Mouse (Mus musculus) neural tube, embryonic 15.5 days (tissue): ENCODE results near the gene 1700057G04Rik. TPM values are rescaled to one million over a fixed set of nuclear protein-coding genes. Genes with fewer than 3 reads are reported as not detected.
A peak's percentile ranks its signal among the peaks of the same experiment; 100 is the strongest.

Source experiments
- ATAC-seq: fragments of 200-750 bp; cut with Nextera tagmentation; 2 replicates; pipeline ENCODE4 v1.8.0; 2017; ENCODE audit warnings: mild to moderate bottlenecking, moderate TSS enrichment, moderate library complexity; ENCODE audit not compliant: low FRiP score
- H3K27ac ChIP-seq: fragments of 300-500 bp; sonication (generic); replicated peaks from 2 replicates; pipeline ENCODE4 v1.5.1; 2015; ENCODE audit warnings: mild to moderate bottlenecking, inconsistent platforms
- H3K27me3 ChIP-seq: fragments of 300-500 bp; sonication (generic); replicated peaks from 2 replicates; pipeline ENCODE4 v1.6.1; 2015; ENCODE audit warnings: inconsistent platforms
- H3K36me3 ChIP-seq: fragments of 300-500 bp; sonication (generic); 2 replicates; pipeline ENCODE4 v1.6.1; 2015; ENCODE audit warnings: inconsistent platforms
- H3K4me1 ChIP-seq: fragments of 300-500 bp; sonication (generic); 2 replicates; pipeline ENCODE4 v1.6.1; 2015; ENCODE audit warnings: inconsistent platforms
- H3K4me2 ChIP-seq: fragments of 300-500 bp; sonication (generic); 2 replicates; pipeline ENCODE4 v1.6.1; 2015; ENCODE audit warnings: inconsistent platforms, mild to moderate bottlenecking, moderate library complexity
- H3K4me3 ChIP-seq: fragments of 300-500 bp; sonication (generic); replicated peaks from 2 replicates; pipeline ENCODE4 v1.5.1; 2015; ENCODE audit warnings: mild to moderate bottlenecking, inconsistent platforms
- H3K9ac ChIP-seq: fragments of 300-500 bp; sonication (generic); replicated peaks from 2 replicates; pipeline ENCODE4 v1.6.1; 2015; ENCODE audit warnings: mild to moderate bottlenecking, inconsistent platforms
- H3K9me3 ChIP-seq: fragments of 300-500 bp; sonication (generic); replicated peaks from 2 replicates; pipeline ENCODE4 v1.6.1; 2016; ENCODE audit warnings: inconsistent platforms
- WGBS: fragments of 180-500 bp; shearing (Covaris S2); methylation state at CpG from one replicate; pipeline ENCODE4 v1.1.7; 2015; ENCODE audit warnings: mixed read lengths; 5-methylcytosine and 5-hydroxymethylcytosine counted together
- polyA plus RNA-seq: library from polyadenylated mRNA; unstranded; fragments of >200 nt; fragmentation: Nextera tagmentation; extraction: Ambion mirVana; gene quantifications from 2 replicates; pipeline ENCODE4 v1.2.1, GENCODE M21; 2015

1700057G04Rik gene
- polyA plus RNA-seq, 1 experiment from 2014 or later: not detected

DNA sequence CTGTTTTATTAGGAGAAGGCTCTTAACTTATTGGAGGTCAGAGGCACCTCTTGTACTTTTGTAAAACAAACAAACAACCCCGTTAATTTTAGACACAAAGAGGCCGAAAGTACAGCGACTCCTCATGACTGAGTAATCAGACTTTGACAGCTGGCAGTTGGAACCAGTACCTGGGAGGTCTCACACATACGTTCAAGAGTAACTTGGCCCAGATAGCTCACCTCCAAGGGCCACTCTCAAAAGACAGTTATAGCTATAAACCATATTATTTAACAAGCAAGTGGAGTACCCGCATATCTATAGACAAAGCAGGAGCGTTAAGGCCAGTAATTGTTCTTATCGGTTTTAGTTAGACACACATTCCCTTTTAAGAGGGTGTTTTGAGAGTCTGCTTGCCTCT lies 32.8 kb upstream of the 1700057G04Rik start:
- H3K4me1 ChIP-seq: no peaks in the 10 kb centered on the region
- no peak for ATAC-seq
- no peak overlapping the region for H3K27ac ChIP-seq
- H3K27me3 ChIP-seq: no peaks in the 10 kb centered on the region
- H3K4me3 ChIP-seq: no peak overlapping the region
- no peak overlapping the region for H3K4me2 ChIP-seq
- H3K9me3 ChIP-seq: no peaks in the 10 kb centered on the region
- no peaks in the 10 kb centered on the region for H3K36me3 ChIP-seq
- no peak overlapping the region for H3K9ac ChIP-seq
- WGBS: 77% methylated on average over 7 of the region's 7 CpGs

DNA sequence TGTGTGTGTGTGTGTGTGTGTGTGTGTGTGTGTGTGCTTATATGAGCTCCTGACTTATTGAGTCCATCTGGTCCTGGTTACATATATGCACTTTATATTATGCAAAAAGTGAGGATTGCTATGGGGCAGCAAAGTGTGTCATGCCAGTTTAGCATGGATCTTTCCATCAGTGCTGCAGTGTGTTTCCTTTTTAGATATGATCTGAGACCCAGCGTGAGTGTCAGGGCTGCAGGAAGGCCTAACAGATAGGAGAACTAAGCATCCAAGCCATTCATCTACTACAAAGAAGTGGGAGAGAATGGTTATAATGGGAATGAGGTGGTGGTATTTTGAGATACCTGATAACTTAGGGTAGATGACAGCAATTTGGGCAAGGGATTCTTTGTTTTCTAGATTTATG lies 29.1 kb upstream of the 1700057G04Rik start:
- Histone ChIP-seq H3K4me2 (no peak overlapping the region), H3K4me3 (no peak overlapping the region), H3K9ac (no peak overlapping the region), H3K27me3 (no peaks in the 10 kb centered on the region), H3K9me3 (no peaks in the 10 kb centered on the region), H3K4me1 (no peaks in the 10 kb centered on the region), H3K36me3 (no peaks in the 10 kb centered on the region), H3K27ac (no peak overlapping the region)
- WGBS: 85% methylated on average over 1 of the region's 1 CpGs
- no peak for ATAC-seq

DNA sequence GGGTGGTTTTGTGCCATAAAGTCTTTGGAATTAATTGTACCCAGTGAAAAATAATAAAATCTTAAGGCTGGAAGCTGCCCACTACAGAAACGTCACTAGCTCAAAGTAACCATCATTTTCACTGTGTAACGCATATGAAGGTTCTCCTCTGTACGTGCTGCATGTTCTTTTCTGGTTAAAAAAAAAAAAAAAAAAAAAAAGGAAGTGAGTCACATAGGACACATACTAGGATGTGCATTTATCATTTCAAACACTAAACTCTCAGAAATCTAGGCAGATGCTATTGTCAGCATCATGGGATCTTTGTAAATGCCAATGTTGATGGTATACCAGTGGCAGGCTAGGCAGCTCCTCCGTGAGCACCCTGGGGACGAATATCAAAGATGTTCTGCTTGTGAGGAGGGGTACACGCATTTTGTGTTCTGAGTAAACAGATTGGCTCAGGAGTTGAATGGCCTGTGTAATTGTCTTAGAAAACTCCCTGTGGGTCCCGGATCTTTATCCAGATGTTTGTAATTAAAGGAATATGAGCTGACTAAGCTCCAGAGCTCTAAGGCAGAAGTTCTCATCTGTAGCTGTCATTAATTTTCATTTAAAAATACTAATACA lies 26.5 kb upstream of the 1700057G04Rik start:
- ATAC-seq: peak; percentile 81
- Histone ChIP-seq H3K4me2 (peak overlapping the region; percentile 27; the same call in 1 of the 2 replicates), H3K9ac (no peak overlapping the region), H3K9me3 (no peaks in the 10 kb centered on the region), H3K4me1 (no peaks in the 10 kb centered on the region), H3K4me3 (no peak overlapping the region), H3K27ac (no peak overlapping the region; the same call in 1 of the 2 replicates), H3K27me3 (no peaks in the 10 kb centered on the region), H3K36me3 (no peaks in the 10 kb centered on the region)
- whole genome bisulfite sequencing: 28% methylated on average over 7 of the region's 7 CpGs

DNA sequence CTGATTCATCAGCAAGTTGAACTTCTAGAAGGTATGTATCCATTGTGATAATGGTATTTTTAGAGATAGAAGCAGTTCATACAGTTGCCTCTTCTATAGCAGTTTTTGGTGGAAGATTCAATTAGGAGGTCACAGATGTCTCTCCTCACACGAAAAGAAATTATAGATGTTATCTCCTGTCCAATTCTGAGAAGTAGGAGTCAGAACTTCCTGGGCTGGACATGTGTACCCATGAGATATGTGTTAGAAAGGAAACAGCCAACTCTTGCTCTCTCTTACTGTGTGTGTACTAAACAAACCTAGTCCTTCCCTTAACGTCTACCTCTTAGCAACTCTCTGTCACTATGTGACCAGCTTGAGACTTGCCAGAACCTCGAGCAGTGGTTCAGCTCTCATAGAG lies 19.5 kb upstream of the 1700057G04Rik start:
- H3K27me3 ChIP-seq: no peaks in the 10 kb centered on the region
- 80% methylated on average over 3 of the region's 3 CpGs for WGBS
- no peak overlapping the region for H3K9ac ChIP-seq
- H3K4me1 ChIP-seq: no peaks in the 10 kb centered on the region
- H3K27ac ChIP-seq: no peak overlapping the region
- H3K9me3 ChIP-seq: no peaks in the 10 kb centered on the region
- no peaks in the 10 kb centered on the region for H3K36me3 ChIP-seq
- no peak overlapping the region for H3K4me2 ChIP-seq
- no peak for ATAC-seq
- no peak overlapping the region for H3K4me3 ChIP-seq

DNA sequence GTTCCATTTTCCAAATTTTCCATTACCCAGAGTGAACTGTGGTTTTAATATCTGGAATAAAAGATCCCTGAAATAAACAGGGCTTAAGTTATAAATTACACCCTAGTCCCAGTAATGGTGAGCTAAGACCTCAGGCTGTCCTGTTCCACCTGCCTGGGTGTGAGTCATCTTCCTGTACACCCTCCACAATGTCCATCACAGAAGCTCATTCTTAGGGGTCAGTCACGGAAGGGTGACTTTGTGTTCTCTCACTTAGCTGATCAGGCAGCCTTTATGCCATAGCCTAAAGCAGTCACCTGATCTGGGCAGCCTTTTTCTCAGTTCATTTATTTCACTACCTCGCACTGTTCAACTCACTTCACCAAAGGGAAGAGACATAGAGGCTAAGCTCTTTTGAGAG lies 17.0 kb upstream of the 1700057G04Rik start:
- ATAC-seq: no peak
- no peaks in the 10 kb centered on the region for H3K27me3 ChIP-seq
- no peak overlapping the region for H3K27ac ChIP-seq
- 75% methylated on average over 2 of the region's 2 CpGs for WGBS
- H3K4me1 ChIP-seq: no peaks in the 10 kb centered on the region
- H3K4me3 ChIP-seq: no peak overlapping the region
- H3K4me2 ChIP-seq: no peak overlapping the region
- H3K36me3 ChIP-seq: no peaks in the 10 kb centered on the region
- H3K9ac ChIP-seq: no peak overlapping the region
- H3K9me3 ChIP-seq: no peaks in the 10 kb centered on the region

DNA sequence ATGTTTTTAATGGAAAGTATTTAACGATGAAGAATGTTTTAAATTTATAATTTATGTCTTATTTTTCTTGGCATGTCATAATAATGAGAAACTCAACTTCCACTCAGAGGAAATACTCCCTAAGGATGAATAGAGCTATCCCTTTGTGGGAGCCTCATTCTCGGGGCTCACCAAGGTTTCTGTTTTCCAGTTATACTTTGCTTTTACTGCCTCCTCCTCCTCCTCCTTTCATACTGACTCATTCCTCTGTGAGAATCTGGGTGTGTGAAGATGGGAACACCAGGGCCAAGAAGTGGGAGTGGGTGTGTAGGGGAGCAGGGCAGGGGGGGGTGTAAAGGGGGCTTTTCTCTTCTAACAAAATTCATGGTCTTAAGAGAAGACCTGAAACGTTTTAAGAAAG lies 16.3 kb upstream of the 1700057G04Rik start:
- H3K27me3 ChIP-seq: no peaks in the 10 kb centered on the region

DNA sequence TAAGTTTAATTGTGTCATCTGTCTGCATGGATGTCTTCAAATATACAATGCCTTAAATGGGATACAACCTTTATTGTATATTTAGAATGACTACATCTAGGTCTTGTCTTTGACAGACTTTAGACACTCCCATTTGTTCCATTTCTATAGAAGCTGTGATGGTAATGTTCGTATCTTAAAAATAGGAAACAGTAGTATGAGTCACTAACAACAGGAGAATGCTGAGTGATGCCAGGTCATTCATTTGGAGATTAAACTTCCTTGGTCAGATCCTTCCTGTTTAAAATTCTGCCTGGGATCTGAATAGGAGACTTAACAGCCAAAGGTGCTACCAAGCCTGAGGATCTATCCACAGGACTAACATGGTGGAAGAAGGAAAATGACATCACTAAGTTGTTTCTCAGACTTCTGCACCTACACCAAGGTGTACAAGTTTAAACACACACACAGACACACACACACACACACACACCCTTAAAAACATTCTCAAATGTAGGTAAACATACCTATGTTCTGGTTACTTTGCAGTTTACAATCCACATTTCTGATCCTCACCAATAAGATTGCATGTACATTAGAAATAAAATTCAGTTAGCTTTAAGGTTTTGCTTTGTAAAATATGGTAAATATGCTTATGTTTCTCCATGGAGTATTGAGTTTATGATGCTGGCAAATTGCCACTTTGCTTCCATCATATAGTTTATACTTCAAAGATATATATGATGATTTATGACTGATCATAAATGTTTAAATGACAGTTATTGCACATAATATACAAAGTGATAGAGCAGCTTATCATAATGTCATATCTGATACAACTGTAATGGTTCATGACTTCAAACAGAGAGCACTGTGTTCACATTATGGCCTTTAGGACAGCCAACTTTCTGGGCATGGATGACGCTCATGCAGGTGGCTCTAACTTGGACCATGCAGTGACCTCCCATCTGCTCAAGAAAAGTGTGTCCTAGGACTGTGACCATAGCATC lies 15.3 kb upstream of the 1700057G04Rik start:
- no peaks in the 10 kb centered on the region for H3K4me1 ChIP-seq
- H3K4me3 ChIP-seq: no peak overlapping the region
- ATAC-seq: no peak
- no peak overlapping the region for H3K27ac ChIP-seq
- 89% methylated on average over 2 of the region's 2 CpGs for whole genome bisulfite sequencing
- H3K36me3 ChIP-seq: no peaks in the 10 kb centered on the region
- no peak overlapping the region for H3K4me2 ChIP-seq
- no peak overlapping the region for H3K9ac ChIP-seq
- no peaks in the 10 kb centered on the region for H3K9me3 ChIP-seq
- no peaks in the 10 kb centered on the region for H3K27me3 ChIP-seq

More for the DNA sequence above, 16.3 kb upstream of the 1700057G04Rik start:
- Histone ChIP-seq H3K9ac (no peak overlapping the region), H3K9me3 (no peaks in the 10 kb centered on the region), H3K4me2 (no peak overlapping the region), H3K4me3 (no peak overlapping the region), H3K27ac (no peak overlapping the region), H3K4me1 (no peaks in the 10 kb centered on the region), H3K36me3 (no peaks in the 10 kb centered on the region)
- 66% methylated on average over 3 of the region's 3 CpGs for WGBS
- no peak for ATAC-seq

DNA sequence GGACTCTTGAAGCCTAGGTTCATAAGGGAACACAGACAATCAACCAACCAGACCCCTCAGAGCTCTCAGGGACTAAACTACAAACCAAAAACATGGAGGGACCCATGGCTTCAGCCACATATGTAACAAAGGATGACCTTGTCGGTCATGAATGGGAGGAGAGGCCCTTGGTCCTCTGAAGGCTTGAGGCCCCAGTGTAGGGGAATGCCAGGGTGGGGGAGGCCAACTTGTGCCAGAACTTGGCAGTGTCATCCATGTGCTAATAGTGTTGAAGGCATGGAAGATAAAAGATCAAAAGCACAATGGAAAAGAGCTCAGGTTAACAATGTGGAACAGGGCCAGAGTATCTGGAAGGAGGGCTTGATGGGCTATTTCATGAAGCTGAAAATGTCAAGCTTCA lies 10.9 kb upstream of the 1700057G04Rik start:
- no peaks in the 10 kb centered on the region for H3K9me3 ChIP-seq
- no peak for ATAC-seq
- H3K36me3 ChIP-seq: no peaks in the 10 kb centered on the region
- no peaks in the 10 kb centered on the region for H3K27me3 ChIP-seq
- H3K9ac ChIP-seq: no peak overlapping the region
- H3K4me3 ChIP-seq: no peak overlapping the region
- no peak overlapping the region for H3K27ac ChIP-seq
- WGBS: 88% methylated on average over 1 of the region's 1 CpGs
- H3K4me1 ChIP-seq: no peaks in the 10 kb centered on the region
- H3K4me2 ChIP-seq: no peak overlapping the region

DNA sequence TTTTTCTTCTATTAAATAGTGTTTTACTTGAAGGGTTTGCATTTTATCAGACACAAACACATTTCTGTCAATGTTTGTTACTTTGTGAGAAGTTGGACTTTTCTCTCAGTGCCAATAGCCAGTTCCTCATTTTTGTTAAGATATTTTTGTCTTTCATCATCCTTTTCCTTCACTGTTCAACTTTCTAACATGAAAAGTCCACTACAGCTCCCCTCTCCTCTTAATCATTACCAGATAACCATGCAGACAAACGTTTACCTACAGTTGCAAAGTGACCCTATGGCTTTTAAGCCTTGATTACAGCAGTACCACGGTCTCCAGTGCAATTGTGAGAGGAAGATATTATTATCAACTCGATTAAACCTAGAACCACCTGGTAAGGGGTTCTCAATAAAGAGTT lies 8.0 kb upstream of the 1700057G04Rik start:
- Histone ChIP-seq H3K9ac (no peak overlapping the region), H3K27me3 (no peaks in the 10 kb centered on the region), H3K4me3 (no peak overlapping the region), H3K4me2 (no peak overlapping the region), H3K4me1 (no peaks in the 10 kb centered on the region), H3K9me3 (no peaks in the 10 kb centered on the region), H3K36me3 (no peaks in the 10 kb centered on the region), H3K27ac (no peak overlapping the region)
- 68% methylated on average over 3 of the region's 3 CpGs for whole genome bisulfite sequencing
- no peak for ATAC-seq

DNA sequence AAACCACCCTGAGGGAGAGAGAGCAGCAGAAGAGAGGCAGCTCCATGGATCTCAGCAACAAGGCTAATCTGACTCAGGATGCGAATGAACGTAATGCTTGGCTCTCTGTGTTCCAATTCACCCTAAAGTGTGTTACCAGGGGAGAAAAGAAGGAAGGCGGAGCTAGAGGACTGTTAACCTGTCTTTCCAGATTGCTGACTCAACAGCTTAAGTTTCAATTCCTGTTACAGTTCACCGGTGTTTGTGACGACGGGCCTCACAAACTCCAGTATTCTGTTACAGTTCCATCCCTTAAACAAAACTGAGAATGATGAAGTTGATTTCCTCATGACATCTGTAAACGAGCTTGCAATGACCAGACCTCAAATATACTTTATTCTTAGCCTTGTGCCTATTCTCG lies 4.1 kb upstream of the 1700057G04Rik start:
- 83% methylated on average over 8 of the region's 8 CpGs for WGBS
- no peaks in the 10 kb centered on the region for H3K9me3 ChIP-seq
- no peak overlapping the region for H3K27ac ChIP-seq
- H3K4me1 ChIP-seq: no peaks in the 10 kb centered on the region
- no peak overlapping the region for H3K9ac ChIP-seq
- H3K4me3 ChIP-seq: no peak overlapping the region
- no peak for ATAC-seq
- H3K27me3 ChIP-seq: no peaks in the 10 kb centered on the region
- H3K4me2 ChIP-seq: no peak overlapping the region
- H3K36me3 ChIP-seq: no peaks in the 10 kb centered on the region

DNA sequence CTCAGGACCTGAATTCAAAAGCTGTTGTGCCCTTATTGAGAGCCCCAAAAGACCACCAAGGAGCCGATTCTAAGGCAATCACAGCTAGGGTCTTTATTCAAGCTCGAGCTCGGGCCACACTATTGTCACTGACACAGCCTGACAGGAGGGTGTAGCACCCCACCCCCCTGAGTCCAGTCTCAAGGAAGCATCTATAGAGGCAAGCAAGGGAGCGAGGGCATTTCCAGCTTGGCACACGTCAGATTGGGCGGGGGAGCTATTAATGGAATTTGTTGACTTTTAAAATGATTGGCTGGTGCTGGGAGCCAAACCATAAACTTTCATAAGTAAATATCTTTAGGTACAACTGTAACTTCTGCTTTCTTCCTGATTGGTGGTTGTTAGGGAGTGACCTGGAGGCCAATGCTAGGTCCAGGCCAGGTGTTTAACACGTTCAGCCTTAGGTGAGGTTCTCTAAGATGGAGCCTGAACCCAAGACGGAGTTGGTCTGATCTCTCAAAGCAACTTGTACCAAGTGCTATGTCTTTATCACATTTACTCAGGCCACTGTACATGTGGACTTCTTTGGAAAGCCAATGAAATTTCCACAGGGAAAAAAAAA lies 3.5 kb upstream of the 1700057G04Rik start:
- Histone ChIP-seq H3K36me3 (no peaks in the 10 kb centered on the region), H3K9ac (no peak overlapping the region), H3K4me3 (no peak overlapping the region), H3K4me2 (no peak overlapping the region), H3K9me3 (no peaks in the 10 kb centered on the region), H3K4me1 (no peaks in the 10 kb centered on the region), H3K27me3 (no peaks in the 10 kb centered on the region), H3K27ac (no peak overlapping the region)
- WGBS: 76% methylated on average over 8 of the region's 8 CpGs
- ATAC-seq: no peak

DNA sequence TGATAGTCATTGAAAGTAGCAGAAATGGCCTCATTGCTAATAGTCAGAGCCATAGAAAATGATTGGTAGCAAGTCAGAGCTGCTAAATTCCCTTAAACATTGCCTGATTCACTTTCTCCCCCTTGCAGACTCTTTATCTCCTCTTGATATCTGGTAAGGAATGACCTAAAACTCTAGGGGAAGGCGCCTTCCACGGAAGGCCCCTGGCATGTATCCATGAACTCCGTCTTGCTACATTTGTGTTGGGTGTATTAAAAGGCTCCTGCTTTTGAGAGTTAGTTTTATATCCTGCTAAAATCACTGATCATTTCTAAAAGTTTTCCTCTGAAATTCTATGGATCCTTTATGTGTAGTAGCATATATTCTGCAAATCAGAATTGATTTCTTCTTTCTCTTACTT lies 7.6 kb downstream of the 1700057G04Rik start:
- ATAC-seq: no peak

More for the DNA sequence above, 7.6 kb downstream of the 1700057G04Rik start:
- Histone ChIP-seq H3K9ac (no peak overlapping the region), H3K27ac (no peak overlapping the region), H3K4me1 (no peaks in the 10 kb centered on the region), H3K27me3 (no peaks in the 10 kb centered on the region), H3K4me2 (no peak overlapping the region), H3K9me3 (no peaks in the 10 kb centered on the region), H3K4me3 (no peak overlapping the region), H3K36me3 (no peaks in the 10 kb centered on the region)
- WGBS: 87% methylated on average over 3 of the region's 3 CpGs
